16 mouse cellular contexts compared by ENCODE assay signal in the genomic region with DNA sequence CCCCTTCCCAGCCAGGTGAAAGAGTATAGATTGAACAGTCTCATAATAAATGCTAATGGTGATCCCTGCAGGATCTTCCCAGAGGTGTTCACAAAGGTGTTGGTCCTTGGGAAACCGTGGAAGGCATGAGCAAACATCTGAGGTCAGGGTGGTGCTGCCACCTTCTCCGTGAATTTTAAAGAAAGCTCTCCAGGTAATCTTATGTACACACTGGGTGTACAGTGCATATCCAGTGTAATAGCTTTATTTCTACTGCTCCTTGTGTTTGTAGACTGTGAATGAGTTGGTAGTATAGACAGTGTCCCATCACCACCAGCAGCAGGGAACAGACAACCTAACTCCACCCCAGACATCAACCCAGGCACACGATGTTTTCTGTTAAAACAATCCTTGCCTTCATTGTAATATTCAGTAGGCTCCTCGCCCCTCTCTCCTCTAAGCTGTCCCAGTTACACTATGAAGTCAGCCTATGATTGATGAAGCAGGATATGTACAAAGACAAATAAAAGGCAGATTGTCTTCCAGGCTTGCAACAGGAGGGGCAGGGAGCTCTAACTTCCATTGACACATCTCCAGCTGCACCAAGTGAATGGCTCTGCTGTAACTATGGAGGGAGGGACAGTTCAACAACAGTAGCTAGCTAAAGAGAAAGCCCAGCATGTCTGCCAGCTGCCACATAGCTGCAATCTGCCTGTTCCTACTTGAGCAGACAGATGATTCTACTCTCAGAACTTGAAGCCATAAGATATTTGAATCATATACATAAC. TPM values are rescaled to one million over a fixed set of nuclear protein-coding genes. Genes with fewer than 3 reads are reported as not detected.
DNase-seq lines count a peak whose midpoint lies in the region; ATAC-seq lines count a peak whose summit lies in the region.
"Had no signal": no experiment of that assay in that cellular context is flagged by ENCODE, and none has a peak within 500 bp of the region (broad histone marks: within the 10 kb centered on the region; RNA-seq: fewer than 3 reads in every experiment).

No protein-coding gene starts in this region.

- H3K4me3 ChIP-seq in forebrain, embryonic 14.5 days (ENCODE audit: low read depth, low read length), result no peak overlapping the region
- no peak overlapping the region for H3K4me3 ChIP-seq in forebrain, embryonic 15.5 days
- H3K4me3 ChIP-seq in lung, embryonic 16.5 days (ENCODE audit: low read length), result no peak overlapping the region
- H3K4me3 ChIP-seq: heart, embryonic 12.5 days; liver, embryonic 12.5 days; megakaryocyte, embryonic 14.5 days had no signal

- H3K4me2 ChIP-seq in forebrain, embryonic 14.5 days (ENCODE audit: low read length), result no peak overlapping the region
- no peak overlapping the region for H3K4me2 ChIP-seq in forebrain, embryonic 15.5 days (replicated peaks)
- no peak overlapping the region for H3K4me2 ChIP-seq in lung, embryonic 16.5 days (ENCODE audit: low read depth, low read length)
- H3K4me2 ChIP-seq: heart, embryonic 12.5 days; liver, embryonic 12.5 days had no signal

- 0 out of 2 replicates have a peak, but pooled peaks cover 2% of the 10 kb centered on the region for H3K9me3 ChIP-seq in forebrain, embryonic 14.5 days (replicated peaks; ENCODE audit: control insufficient read depth, low read length)
- H3K9me3 ChIP-seq in forebrain, embryonic 15.5 days, result no peaks in the 10 kb centered on the region
- H3K9me3 ChIP-seq in lung, embryonic 16.5 days (ENCODE audit: control insufficient read depth, low read length), result no peaks in the 10 kb centered on the region
- H3K9me3 ChIP-seq: heart, embryonic 12.5 days; liver, embryonic 12.5 days; megakaryocyte, embryonic 14.5 days had no signal

- no peaks in the 10 kb centered on the region for H3K27me3 ChIP-seq in forebrain, embryonic 14.5 days (replicated peaks; ENCODE audit: control insufficient read depth, insufficient read depth, low read length)
- no peaks in the 10 kb centered on the region for H3K27me3 ChIP-seq in forebrain, embryonic 15.5 days
- H3K27me3 ChIP-seq in lung, embryonic 16.5 days (ENCODE audit: control insufficient read depth, insufficient read depth, low read depth, low read length), result no peaks in the 10 kb centered on the region
- H3K27me3 ChIP-seq: heart, embryonic 12.5 days; liver, embryonic 12.5 days had no signal

- peak; percentile 44; the same call in 1 of the 2 replicates for ATAC-seq in forebrain, embryonic 14.5 days
- no peak for ATAC-seq in forebrain, embryonic 15.5 days (replicated peaks)
- ATAC-seq in lung, embryonic 16.5 days (ENCODE audit: low read depth), result peak; percentile 60
- ATAC-seq: liver, embryonic 12.5 days had no signal

- no peaks in the 10 kb centered on the region for H3K36me3 ChIP-seq in forebrain, embryonic 14.5 days (ENCODE audit: control insufficient read depth, insufficient read depth, low read length)
- no peaks in the 10 kb centered on the region for H3K36me3 ChIP-seq in forebrain, embryonic 15.5 days
- no peaks in the 10 kb centered on the region for H3K36me3 ChIP-seq in lung, embryonic 16.5 days (ENCODE audit: control insufficient read depth, insufficient read depth, low read length)
- H3K36me3 ChIP-seq: heart, embryonic 12.5 days; liver, embryonic 12.5 days had no signal

- WGBS in forebrain, embryonic 14.5 days, result 80% methylated on average over 4 of the region's 4 CpGs
- 73% methylated on average over 4 of the region's 4 CpGs for WGBS in forebrain, embryonic 15.5 days
- WGBS in lung, embryonic 16.5 days, result 25% methylated on average over 4 of the region's 4 CpGs

- H3K27ac ChIP-seq in forebrain, embryonic 14.5 days (ENCODE audit: low read depth, low read length), result no peak overlapping the region
- H3K27ac ChIP-seq in forebrain, embryonic 15.5 days (replicated peaks), result no peak overlapping the region
- no peak overlapping the region for H3K27ac ChIP-seq in lung, embryonic 16.5 days (ENCODE audit: low read length)
- H3K27ac ChIP-seq: liver, embryonic 12.5 days had no signal

- DNase-seq in forebrain, embryonic 14.5 days (ENCODE audit: low spot score), result peak; percentile 19
- DNase-seq in lung, adult 18-20 months, result no peak
- peak; percentile 84 for DNase-seq in brain, adult 2 months (ENCODE audit: low read depth, low spot score)
- DNase-seq in layer of hippocampus, adult 18-20 months (ENCODE audit: low spot score in 2 of 2), result peak; percentile 25 to 53
- DNase-seq in spleen, postnatal 10 days (ENCODE audit: low spot score in 2 of 2), result no peak
- no peak for DNase-seq in urinary bladder, adult 18-20 months (ENCODE audit: low spot score in 2 of 2)
- DNase-seq: B cell, adult 2 months; gastrocnemius, postnatal 10 days; thymus, postnatal 36 days had no signal

- H3K4me1 ChIP-seq in forebrain, embryonic 14.5 days (ENCODE audit: control insufficient read depth, insufficient read depth, low read length), result no peaks in the 10 kb centered on the region
- H3K4me1 ChIP-seq in forebrain, embryonic 15.5 days, result no peaks in the 10 kb centered on the region
- peaks cover 5% of the 10 kb centered on the region; the same call in 1 of the 2 replicates for H3K4me1 ChIP-seq in lung, embryonic 16.5 days (replicated peaks; ENCODE audit: control insufficient read depth, insufficient read depth, low read length)
- H3K4me1 ChIP-seq: heart, embryonic 12.5 days; liver, embryonic 12.5 days had no signal

- no peak overlapping the region for H3K9ac ChIP-seq in forebrain, embryonic 14.5 days (ENCODE audit: low read length)
- no peak overlapping the region for H3K9ac ChIP-seq in forebrain, embryonic 15.5 days (replicated peaks)
- H3K9ac ChIP-seq in lung, embryonic 16.5 days (ENCODE audit: low read length), result no peak overlapping the region
- H3K9ac ChIP-seq: heart, embryonic 12.5 days; liver, embryonic 12.5 days had no signal

RNA-seq across cellular contexts. Expression of gene Ankrd1, which starts 30.5 kb away (rescaled TPM):
- not detected in 2 replicates for polyA plus RNA-seq in forebrain, embryonic 14.5 days (2014; fragmentation: Nextera tagmentation; extraction: Ambion mirVana)
- 0.19 TPM in 1 of 2 replicates, not detected in the other for polyA plus RNA-seq in forebrain, embryonic 15.5 days (2015; fragmentation: Nextera tagmentation; extraction: Ambion mirVana)
- polyA plus RNA-seq in lung, embryonic 16.5 days (2015; fragmentation: Nextera tagmentation; extraction: Ambion mirVana), result 13.6 and 18.1 TPM in 2 replicates
- not detected for total RNA-seq in layer of hippocampus, adult 18-20 months (2021)
- total RNA-seq: adrenal gland, adult 18-20 months; MEL had no signal

Comparison
In these comparisons a context has a peak if more than half of its experiments do, and no peak if none do; other contexts are left out.
1. DNase-seq: peak in forebrain, embryonic 14.5 days (single experiment), brain, adult 2 months (single experiment) and layer of hippocampus, adult 18-20 months (2 of 2); none in lung, adult 18-20 months (0 of 2), spleen, postnatal 10 days (0 of 2) and urinary bladder, adult 18-20 months (0 of 2).
2. RNA of gene Ankrd1, which starts 30.5 kb away (polyA plus RNA-seq): 13.6 to 18.1 TPM in lung, embryonic 16.5 days; not detected in forebrain, embryonic 14.5 days and 0.19 TPM in forebrain, embryonic 15.5 days; every median in the first group is over 10 times any median in the second.